8 mouse cellular contexts compared by ENCODE assay signal in the genomic region with DNA sequence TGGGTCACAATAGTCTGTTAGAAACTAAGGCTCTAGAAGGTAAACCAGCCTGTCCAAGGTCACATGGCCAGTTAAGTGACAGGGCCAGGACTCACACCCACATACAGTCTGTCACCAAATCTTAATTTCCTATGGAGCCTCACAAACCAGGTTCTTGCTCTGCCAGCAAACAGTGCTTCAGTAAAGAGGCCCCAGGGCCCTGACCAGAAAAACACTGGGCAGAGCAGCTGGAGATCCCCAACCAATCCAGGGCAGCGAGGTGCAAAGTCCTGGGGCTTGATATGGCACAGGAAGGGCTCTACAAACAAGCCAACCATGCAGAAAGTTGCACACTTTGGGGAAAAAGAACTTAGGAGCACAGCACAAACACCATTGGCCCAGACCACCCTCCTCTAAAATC. TPM values are rescaled to one million over a fixed set of nuclear protein-coding genes. Genes with fewer than 3 reads are reported as not detected.
DNase-seq lines count a peak whose midpoint lies in the region; ATAC-seq and TF ChIP-seq lines count a peak whose summit lies in the region.

No protein-coding gene starts in this region.

- intact Hi-C loops in left cerebral cortex, adult 2 months (cut with DNase I): no loop called here
- intact Hi-C loops in left cerebral cortex, postnatal 25 days (cut with DNase I): no loop called here

- H3K27ac ChIP-seq in left cerebral cortex, adult 2 months: peak overlapping the region; percentile 100
- H3K27ac ChIP-seq in embryonic facial prominence, embryonic 11.5 days (replicated peaks; ENCODE audit: low read depth, low read length): no peak overlapping the region; the same call in 1 of the 2 replicates
- H3K27ac ChIP-seq in intestine, embryonic 14.5 days (ENCODE audit: low read depth): peak overlapping the region; percentile 33; the same call in 1 of the 2 replicates
- peak overlapping the region; percentile 99 for H3K27ac ChIP-seq in liver, postnatal 0 days (ENCODE audit: low read depth)

- H3K36me3 ChIP-seq in embryonic facial prominence, embryonic 11.5 days (replicated peaks; ENCODE audit: control insufficient read depth, insufficient read depth, low read depth, low read length): no peaks in the 10 kb centered on the region; the same call in 1 of the 2 replicates
- no peaks in the 10 kb centered on the region for H3K36me3 ChIP-seq in intestine, embryonic 14.5 days (ENCODE audit: control insufficient read depth, insufficient read depth, low read length)
- H3K36me3 ChIP-seq in liver, postnatal 0 days (replicated peaks; ENCODE audit: insufficient read depth, low read length): peaks cover 46% of the 10 kb centered on the region

- no peaks in the 10 kb centered on the region for H3K9me3 ChIP-seq in embryonic facial prominence, embryonic 11.5 days (replicated peaks; ENCODE audit: control insufficient read depth, low read length)
- H3K9me3 ChIP-seq in intestine, embryonic 14.5 days (ENCODE audit: control insufficient read depth, low read length): no peaks in the 10 kb centered on the region
- H3K9me3 ChIP-seq in liver, postnatal 0 days (ENCODE audit: low read length): no peaks in the 10 kb centered on the region

- no peak for TF ChIP-seq EP300 in liver, postnatal 0 days (IDR thresholded peaks at IDR 0.05; ENCODE audit: low read depth)

- peak overlapping the region; percentile 100 for H3K4me3 ChIP-seq in left cerebral cortex, adult 2 months
- peak overlapping the region; percentile 72 for H3K4me3 ChIP-seq in embryonic facial prominence, embryonic 11.5 days (ENCODE audit: low read depth, low read length)
- H3K4me3 ChIP-seq in intestine, embryonic 14.5 days (ENCODE audit: low read depth, low read length): peak overlapping the region; percentile 71
- peak overlapping the region; percentile 96 for H3K4me3 ChIP-seq in liver, postnatal 0 days (ENCODE audit: low read depth, low read length)

- DNase-seq in left cerebral cortex, adult 2 months (ENCODE audit: extremely low spot score in 1 of 2, low spot score in 2 of 2): no peak
- no peak for DNase-seq in left cerebral cortex, postnatal 25 days (ENCODE audit: low spot score in 2 of 2)
- DNase-seq in embryonic facial prominence, embryonic 11.5 days (ENCODE audit: low spot score): no peak
- DNase-seq in intestine, embryonic 14.5 days (ENCODE audit: low spot score): no peak
- DNase-seq in liver, postnatal 0 days: peak; percentile 44
- no peak for DNase-seq in urinary bladder, adult 18-20 months (ENCODE audit: low spot score in 2 of 2)
- no peak for DNase-seq in ovary, postnatal 14 days (ENCODE audit: low spot score)

- no peak for ATAC-seq in embryonic facial prominence, embryonic 11.5 days (replicated peaks; ENCODE audit: insufficient number of reproducible peaks, low FRiP score, low TSS enrichment, low read depth)
- ATAC-seq in intestine, embryonic 14.5 days (replicated peaks; ENCODE audit: low FRiP score, low TSS enrichment, low read depth): no peak
- no peak for ATAC-seq in liver, postnatal 0 days
- ATAC-seq in CD4-positive, CD25-positive, alpha-beta regulatory T cell, adult 4 months: no peak

- no peak for TF ChIP-seq CTCF in left cerebral cortex, adult 2 months (IDR thresholded peaks at IDR 0.05)
- TF ChIP-seq CTCF in liver, postnatal 0 days (IDR thresholded peaks at IDR 0.05; ENCODE audit: low read depth): no peak

- WGBS in embryonic facial prominence, embryonic 11.5 days: 67% methylated on average over 1 of the region's 1 CpGs
- 48% methylated on average over 1 of the region's 1 CpGs for WGBS in intestine, embryonic 14.5 days
- 5% methylated on average over 1 of the region's 1 CpGs for WGBS in liver, postnatal 0 days (ENCODE audit: insufficient replicate concordance)

- peak overlapping the region; percentile 43 for H3K9ac ChIP-seq in embryonic facial prominence, embryonic 11.5 days (replicated peaks; ENCODE audit: low read length)
- peak overlapping the region; percentile 94; the same call in 1 of the 2 replicates for H3K9ac ChIP-seq in intestine, embryonic 14.5 days (ENCODE audit: low read length)
- peak overlapping the region; percentile 99 for H3K9ac ChIP-seq in liver, postnatal 0 days (replicated peaks)

- H3K4me1 ChIP-seq in embryonic facial prominence, embryonic 11.5 days (ENCODE audit: control insufficient read depth, insufficient read depth, low read length): peaks cover 5% of the 10 kb centered on the region
- peaks cover 32% of the 10 kb centered on the region for H3K4me1 ChIP-seq in intestine, embryonic 14.5 days (replicated peaks; ENCODE audit: control insufficient read depth, insufficient read depth, low read length)
- H3K4me1 ChIP-seq in liver, postnatal 0 days (ENCODE audit: insufficient read depth): peaks cover 50% of the 10 kb centered on the region

- H3K4me2 ChIP-seq in embryonic facial prominence, embryonic 11.5 days (ENCODE audit: low read depth, low read length): peak overlapping the region; percentile 57
- peak overlapping the region; percentile 73 for H3K4me2 ChIP-seq in intestine, embryonic 14.5 days (ENCODE audit: low read length)
- peak overlapping the region; percentile 84 for H3K4me2 ChIP-seq in liver, postnatal 0 days (ENCODE audit: low read depth, low read length)

- no peaks in the 10 kb centered on the region for H3K27me3 ChIP-seq in embryonic facial prominence, embryonic 11.5 days (ENCODE audit: control insufficient read depth, insufficient read depth, low read length)
- H3K27me3 ChIP-seq in intestine, embryonic 14.5 days (replicated peaks; ENCODE audit: control insufficient read depth, insufficient read depth, low read length): no peaks in the 10 kb centered on the region
- H3K27me3 ChIP-seq in liver, postnatal 0 days (ENCODE audit: insufficient read depth, low read length): no peaks in the 10 kb centered on the region

RNA-seq across cellular contexts. Expression of gene Bcl2l1, which starts 3.0 kb away (rescaled TPM):
- 100 to 1,000 TPM; 133 to 135 TPM for total RNA-seq in left cerebral cortex, adult 2 months (2021)
- total RNA-seq in left cerebral cortex, postnatal 25 days (2021): 100 to 1,000 TPM; 128 to 138 TPM
- 100 and 107 TPM in 2 replicates for polyA plus RNA-seq in embryonic facial prominence, embryonic 11.5 days (2014; fragmentation: Nextera tagmentation; extraction: Ambion mirVana)
- polyA plus RNA-seq in intestine, embryonic 14.5 days (2014; fragmentation: Nextera tagmentation; extraction: Ambion mirVana): 75.0 and 76.8 TPM in 2 replicates
- polyA plus RNA-seq in liver, postnatal 0 days (2015; fragmentation: Nextera tagmentation; extraction: Ambion mirVana): 84.2 and 84.4 TPM in 2 replicates
- 10 to 100 TPM; 55.5 to 75.0 TPM for polyA plus RNA-seq in CD4-positive, CD25-positive, alpha-beta regulatory T cell, adult 4 months (2017; shearing (Covaris generic))

RNA-seq across cellular contexts. Expression of gene Tpx2, which starts 19.2 kb away (rescaled TPM):
- 1 to 10 TPM; 2.5 to 3.0 TPM for total RNA-seq in left cerebral cortex, adult 2 months (2021)
- 1 to 10 TPM; 1.7 to 2.2 TPM for total RNA-seq in left cerebral cortex, postnatal 25 days (2021)
- polyA plus RNA-seq in embryonic facial prominence, embryonic 11.5 days (2014; fragmentation: Nextera tagmentation; extraction: Ambion mirVana): 170 and 190 TPM in 2 replicates
- 88.3 and 95.4 TPM in 2 replicates for polyA plus RNA-seq in intestine, embryonic 14.5 days (2014; fragmentation: Nextera tagmentation; extraction: Ambion mirVana)
- 20.7 and 25.8 TPM in 2 replicates for polyA plus RNA-seq in liver, postnatal 0 days (2015; fragmentation: Nextera tagmentation; extraction: Ambion mirVana)
- 1 to 10 TPM; 4.0 to 9.7 TPM for polyA plus RNA-seq in CD4-positive, CD25-positive, alpha-beta regulatory T cell, adult 4 months (2017; shearing (Covaris generic))

Comparison
In these comparisons a context has a peak if more than half of its experiments do, and no peak if none do; other contexts are left out.
1. H3K9ac ChIP-seq: peak in every context shown above with its lines; median percentile 99 in liver, postnatal 0 days; 94 in intestine, embryonic 14.5 days; 43 in embryonic facial prominence, embryonic 11.5 days.